Mouse (Mus musculus): Measurements from ENCODE around the gene Serinc1. TPM values are rescaled to one million over a fixed set of nuclear protein-coding genes. Genes with fewer than 3 reads are reported as not detected.

The Serinc1 gene
- 421 and 468 TPM in 2 replicates for total RNA-seq (2014; rRNA removed)
- 409 and 477 TPM in 2 replicates for polyA plus RNA-seq (2015; fragmentation: Nextera tagmentation; extraction: Ambion mirVana)

GRCm38 (mm10) chr10:57532218-57533101, at the start of gene Serinc1:
Gene Serinc1, minus strand, starts transcription at chr10:57532530.
- Histone ChIP-seq H3K9me3 (ENCODE audit: low read length) (no peaks in the 10 kb centered on the region), H3K4me3 (ENCODE audit: low read depth, low read length) (peak within 1 kb of the TSS; percentile 95), H3K27me3 (ENCODE audit: insufficient read depth, low read length) (no peaks in the 10 kb centered on the region), H3K4me1 (ENCODE audit: insufficient read depth) (peaks cover 15% of the 10 kb centered on the region; the same call in 1 of the 2 replicates), H3K27ac (ENCODE audit: low read depth, low read length) (peak within 1 kb of the TSS; percentile 99), H3K9ac (peak within 1 kb of the TSS; percentile 97), H3K36me3 (ENCODE audit: insufficient read depth) (no peaks in the 10 kb centered on the region), H3K4me2 (ENCODE audit: low read depth) (peak within 1 kb of the TSS; percentile 70)
- DNase-seq, result peak; percentile 99
- ATAC-seq, result peak; percentile 100
- WGBS, result 14% methylated on average over 49 of the region's 49 CpGs
- TF ChIP-seq CTCF (IDR thresholded peaks at IDR 0.05; ENCODE audit: low read depth), result no peak

DNA sequence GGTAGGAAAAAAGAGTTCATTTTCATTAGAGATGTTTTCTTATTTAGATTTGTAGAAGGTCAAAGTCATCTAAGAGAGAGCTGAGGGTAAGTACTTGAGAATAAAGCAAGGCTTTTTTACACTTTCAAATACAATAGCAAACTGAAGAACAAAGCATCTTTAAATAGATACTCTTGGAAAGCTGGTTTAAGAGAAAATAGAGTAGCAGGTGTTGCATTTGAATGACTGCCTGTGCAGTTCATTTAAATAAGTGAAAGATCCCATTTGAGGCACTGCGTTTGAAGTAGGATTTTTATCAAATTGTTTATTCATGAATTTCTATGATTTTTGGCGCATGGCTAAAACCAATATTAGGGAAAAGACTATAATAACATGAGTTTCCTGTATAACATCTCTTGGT, 44.4 kb upstream of the Serinc1 start:
- no peak for TF ChIP-seq CTCF (IDR thresholded peaks at IDR 0.05; ENCODE audit: low read depth)
- DNase-seq (peak; percentile 17), ATAC-seq (peak; percentile 61; the same call in 1 of the 2 replicates)
- no peaks in the 10 kb centered on the region for H3K27me3 ChIP-seq (ENCODE audit: insufficient read depth, low read length)
- H3K4me1 ChIP-seq (ENCODE audit: insufficient read depth), result no peaks in the 10 kb centered on the region
- no peak overlapping the region for H3K27ac ChIP-seq (ENCODE audit: low read depth, low read length)
- WGBS, result 37% methylated on average over 2 of the region's 2 CpGs
- no peaks in the 10 kb centered on the region for H3K9me3 ChIP-seq (ENCODE audit: low read length)
- no peaks in the 10 kb centered on the region for H3K36me3 ChIP-seq (ENCODE audit: insufficient read depth)
- H3K4me3 ChIP-seq (ENCODE audit: low read depth, low read length), result no peak overlapping the region
- no peak overlapping the region for H3K9ac ChIP-seq
- H3K4me2 ChIP-seq (ENCODE audit: low read depth), result no peak overlapping the region

- no peak for ATAC-seq
- H3K9me3 ChIP-seq (ENCODE audit: low read length), result no peaks in the 10 kb centered on the region
- 7% methylated on average over 4 of the region's 4 CpGs for WGBS
- H3K4me3 ChIP-seq (ENCODE audit: low read depth, low read length), result no peak overlapping the region
- no peak overlapping the region for H3K27ac ChIP-seq (ENCODE audit: low read depth, low read length)
- H3K27me3 ChIP-seq (ENCODE audit: insufficient read depth, low read length), result no peaks in the 10 kb centered on the region
- H3K9ac ChIP-seq, result no peak overlapping the region
- TF ChIP-seq CTCF (IDR thresholded peaks at IDR 0.05; ENCODE audit: low read depth), result no peak
- DNase-seq, result peak; percentile 44
- peaks cover 7% of the 10 kb centered on the region; the same call in 1 of the 2 replicates for H3K4me1 ChIP-seq (ENCODE audit: insufficient read depth)
- no peaks in the 10 kb centered on the region for H3K36me3 ChIP-seq (ENCODE audit: insufficient read depth)
- no peak overlapping the region for H3K4me2 ChIP-seq (ENCODE audit: low read depth)
Measured at GRCm38 (mm10) chr10:57572130-57572529, 39.8 kb upstream of the Serinc1 start.

GRCm38 (mm10) chr10:57571211-57571730, 38.9 kb upstream of the Serinc1 start:
- no peaks in the 10 kb centered on the region for H3K9me3 ChIP-seq (ENCODE audit: low read length)
- H3K4me1 ChIP-seq (ENCODE audit: insufficient read depth), result peaks cover 7% of the 10 kb centered on the region; the same call in 1 of the 2 replicates
- no peak overlapping the region for H3K27ac ChIP-seq (ENCODE audit: low read depth, low read length)
- no peak overlapping the region for H3K4me2 ChIP-seq (ENCODE audit: low read depth)
- WGBS, result 37% methylated on average over 8 of the region's 8 CpGs
- no peak for ATAC-seq
- no peak overlapping the region for H3K9ac ChIP-seq
- no peak overlapping the region for H3K4me3 ChIP-seq (ENCODE audit: low read depth, low read length)
- H3K27me3 ChIP-seq (ENCODE audit: insufficient read depth, low read length), result no peaks in the 10 kb centered on the region
- no peaks in the 10 kb centered on the region for H3K36me3 ChIP-seq (ENCODE audit: insufficient read depth)
- peak; percentile 65 for TF ChIP-seq CTCF (IDR thresholded peaks at IDR 0.05; ENCODE audit: low read depth)
- DNase-seq, result peak; percentile 48

DNA sequence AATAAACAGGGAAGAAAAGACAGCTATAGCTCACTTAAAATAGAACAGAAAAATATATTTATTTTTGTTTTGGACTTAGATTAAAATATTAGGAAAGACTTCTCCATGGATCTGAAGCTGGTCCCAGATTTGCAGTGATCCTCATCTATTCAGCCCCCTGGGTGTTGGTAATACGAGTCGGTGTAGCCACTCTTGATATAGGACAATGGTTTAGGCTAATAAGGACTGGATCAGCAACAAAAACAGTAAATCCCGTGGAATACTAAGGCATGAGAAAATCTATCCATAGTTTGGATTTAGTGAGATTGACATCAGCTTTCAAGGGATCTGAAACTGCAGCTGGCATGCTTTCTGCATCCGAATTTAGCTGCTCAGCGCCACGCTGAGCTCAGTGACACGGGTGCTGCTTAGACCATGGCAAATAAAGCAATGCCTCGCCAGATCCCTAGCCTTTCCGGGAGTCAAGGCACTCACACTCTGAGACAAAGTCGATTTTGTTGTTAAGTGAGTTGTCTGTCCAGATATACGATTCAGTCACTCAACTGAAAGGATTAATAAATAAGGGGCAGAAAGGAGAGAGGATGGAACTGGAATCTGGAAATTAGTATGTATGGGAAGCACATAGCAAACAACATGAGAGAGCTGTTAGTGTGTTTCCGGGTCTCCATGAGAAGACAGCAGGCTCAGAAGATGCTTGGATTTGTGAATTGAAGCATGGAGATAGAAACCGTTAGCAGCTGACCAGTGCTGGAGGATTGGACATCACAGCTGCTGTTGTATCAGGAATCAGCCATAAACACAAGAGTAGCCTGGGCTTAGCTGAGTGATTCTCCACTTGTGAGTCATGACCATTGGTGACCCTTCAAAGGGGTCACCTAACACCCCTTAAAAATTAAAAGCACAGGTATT, 36.9 kb upstream of the Serinc1 start:
- Histone ChIP-seq H3K4me2 (ENCODE audit: low read depth) (peak overlapping the region; percentile 34; the same call in 1 of the 2 replicates), H3K4me1 (ENCODE audit: insufficient read depth) (peaks cover 7% of the 10 kb centered on the region; the same call in 1 of the 2 replicates), H3K9me3 (ENCODE audit: low read length) (no peaks in the 10 kb centered on the region), H3K27me3 (ENCODE audit: insufficient read depth, low read length) (no peaks in the 10 kb centered on the region), H3K36me3 (ENCODE audit: insufficient read depth) (no peaks in the 10 kb centered on the region), H3K27ac (ENCODE audit: low read depth, low read length) (no peak overlapping the region; the same call in 1 of the 2 replicates), H3K4me3 (ENCODE audit: low read depth, low read length) (no peak overlapping the region), H3K9ac (peak overlapping the region; percentile 35; the same call in 1 of the 2 replicates)
- 22% methylated on average over 13 of the region's 13 CpGs for whole genome bisulfite sequencing
- DNase-seq, result peak; percentile 59
- peak; percentile 79 for ATAC-seq
- no peak for TF ChIP-seq CTCF (IDR thresholded peaks at IDR 0.05; ENCODE audit: low read depth)

GRCm38 (mm10) chr10:57566221-57566620, 33.9 kb upstream of the Serinc1 start:
- no peak for TF ChIP-seq CTCF (IDR thresholded peaks at IDR 0.05; ENCODE audit: low read depth)
- no peak overlapping the region for H3K9ac ChIP-seq
- ATAC-seq (no peak), DNase-seq (no peak)
- H3K27ac ChIP-seq (ENCODE audit: low read depth, low read length), result no peak overlapping the region
- H3K4me1 ChIP-seq (ENCODE audit: insufficient read depth), result peaks cover 7% of the 10 kb centered on the region; the same call in 1 of the 2 replicates
- H3K36me3 ChIP-seq (ENCODE audit: insufficient read depth), result no peaks in the 10 kb centered on the region
- H3K4me2 ChIP-seq (ENCODE audit: low read depth), result no peak overlapping the region
- H3K4me3 ChIP-seq (ENCODE audit: low read depth, low read length), result no peak overlapping the region
- no peaks in the 10 kb centered on the region for H3K27me3 ChIP-seq (ENCODE audit: insufficient read depth, low read length)
- H3K9me3 ChIP-seq (ENCODE audit: low read length), result no peaks in the 10 kb centered on the region
- 71% methylated on average over 1 of the region's 1 CpGs for WGBS

All from forebrain, postnatal 0 days (tissue).